Mouse (Mus musculus): ENCODE measurements around the gene Uba6.

Uba6 gene

DNA sequence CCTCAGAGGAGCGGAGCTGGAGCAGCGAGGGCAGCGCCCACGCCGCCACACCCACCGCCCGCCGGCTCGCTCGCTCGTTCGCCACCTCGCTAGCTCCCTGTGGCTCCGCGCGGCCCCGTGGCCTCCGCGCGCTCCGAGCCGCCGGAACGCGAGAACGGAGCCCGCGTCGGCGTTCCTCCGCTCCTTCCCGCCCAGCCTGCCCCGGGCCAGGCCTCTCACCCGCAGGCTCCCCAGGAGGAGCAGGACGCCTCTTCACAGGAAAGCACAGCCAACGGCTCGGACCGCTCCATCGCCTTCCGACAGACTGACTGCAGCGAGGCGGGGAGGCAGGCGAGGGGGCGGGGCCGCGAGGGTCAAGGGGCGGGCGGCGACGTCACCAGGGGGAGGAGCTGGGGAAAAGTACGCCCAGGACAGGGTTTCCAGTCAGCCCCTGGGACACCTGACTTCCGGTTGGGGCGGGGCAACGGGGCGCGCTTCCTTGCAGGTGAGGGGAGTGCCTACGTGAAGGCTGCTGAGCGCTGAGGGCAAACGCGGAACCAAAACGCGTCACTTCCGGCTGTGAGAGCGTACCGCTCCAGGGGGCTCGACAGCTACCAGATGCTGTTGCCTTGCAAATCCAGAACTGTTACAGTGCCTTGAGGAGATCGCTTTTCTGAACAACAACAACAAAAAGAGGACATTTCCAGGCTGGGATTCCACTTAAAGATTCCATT lies at the start of gene Uba6:
Gene Uba6 (minus strand): TSS at position 355 of the 713 bp plus-strand sequence.
- DNase-seq (ENCODE audit: low spot score): peak; percentile 99

DNA sequence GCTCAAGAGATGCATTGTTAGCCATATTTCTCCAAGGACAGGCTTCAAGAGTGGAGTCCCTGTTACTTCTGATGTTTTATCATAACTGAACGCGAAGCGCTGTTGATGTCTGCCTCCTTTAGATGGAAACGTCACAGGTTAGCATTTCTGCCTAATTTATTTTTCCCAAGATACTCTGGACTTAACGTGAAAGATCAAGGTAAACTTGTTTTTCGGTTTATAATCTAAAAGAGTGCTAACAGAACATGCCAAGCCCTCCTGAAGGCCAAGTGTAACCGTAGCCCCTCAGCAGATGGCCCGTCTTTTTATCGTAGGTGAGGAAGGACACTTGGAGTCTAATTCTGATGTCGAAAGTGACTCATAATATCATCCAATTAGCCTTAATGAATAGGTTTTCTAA lies 25.2 kb upstream of the Uba6 start, which contains the start of gene Gnrhr:
Gene Gnrhr (minus strand): TSS at position 101 of the 400 bp plus-strand sequence.
- DNase-seq (ENCODE audit: low spot score): no peak

DNA sequence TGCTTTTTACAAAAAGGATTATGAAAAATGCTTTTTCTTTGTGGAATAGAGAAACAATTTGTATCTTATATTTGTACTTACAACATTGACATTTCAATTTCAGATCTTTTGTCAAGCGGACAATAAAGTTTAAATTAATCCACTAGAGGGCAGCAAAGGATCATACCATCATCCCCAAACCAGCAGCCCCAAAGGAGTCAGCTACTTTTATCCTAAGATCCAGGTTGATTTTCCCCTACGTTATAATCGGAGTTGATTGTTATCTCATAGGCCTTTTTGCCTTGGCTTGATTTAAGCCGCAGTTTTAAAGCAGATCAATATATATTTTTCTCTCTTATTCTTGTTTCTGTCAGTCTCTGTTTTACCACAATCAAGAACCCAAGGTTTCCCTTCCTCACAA lies 18.8 kb upstream of the Uba6 start:
- peak; percentile 61 for DNase-seq (ENCODE audit: low spot score)

DNA sequence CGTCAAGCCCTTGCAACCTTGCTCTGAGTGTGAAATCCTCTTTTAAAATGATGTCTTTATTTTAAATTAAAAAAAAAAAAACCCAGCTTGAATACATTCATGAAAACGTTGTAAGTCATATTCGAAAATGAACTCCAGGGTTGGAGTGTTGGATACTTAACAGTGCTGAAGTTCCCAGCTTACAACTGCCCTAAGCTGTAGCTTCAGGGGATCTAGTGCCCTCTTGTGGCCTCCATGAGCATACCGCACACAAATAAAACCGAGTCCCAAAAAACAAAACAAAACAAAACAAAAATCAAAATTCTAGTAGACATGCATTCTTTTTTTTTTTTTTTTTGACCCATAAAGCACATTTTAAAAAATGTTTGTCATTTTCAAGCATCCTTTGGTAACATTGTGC lies 18.2 kb upstream of the Uba6 start:
- peak; percentile 68 for DNase-seq (ENCODE audit: low spot score)

DNA sequence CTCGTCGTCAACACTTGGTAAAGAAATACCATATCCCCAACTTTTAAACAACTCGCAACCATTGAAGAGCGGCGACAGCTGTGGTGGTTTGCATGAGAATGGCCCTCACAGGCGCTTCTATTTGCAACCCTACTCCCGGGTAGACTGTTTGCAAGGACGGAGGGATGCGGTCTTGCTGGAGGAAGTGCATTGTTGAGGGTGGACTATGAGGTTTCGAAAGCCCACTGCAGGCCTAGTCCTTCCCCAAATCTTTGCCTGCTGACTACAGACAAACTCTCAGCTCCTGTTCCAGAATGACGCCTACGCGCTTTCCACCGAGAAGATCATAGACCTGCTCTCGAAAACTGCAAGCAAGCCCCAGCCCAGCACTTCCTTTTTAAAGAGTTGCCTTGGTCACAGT lies 17.7 kb upstream of the Uba6 start:
- no peak for DNase-seq (ENCODE audit: low spot score)

DNA sequence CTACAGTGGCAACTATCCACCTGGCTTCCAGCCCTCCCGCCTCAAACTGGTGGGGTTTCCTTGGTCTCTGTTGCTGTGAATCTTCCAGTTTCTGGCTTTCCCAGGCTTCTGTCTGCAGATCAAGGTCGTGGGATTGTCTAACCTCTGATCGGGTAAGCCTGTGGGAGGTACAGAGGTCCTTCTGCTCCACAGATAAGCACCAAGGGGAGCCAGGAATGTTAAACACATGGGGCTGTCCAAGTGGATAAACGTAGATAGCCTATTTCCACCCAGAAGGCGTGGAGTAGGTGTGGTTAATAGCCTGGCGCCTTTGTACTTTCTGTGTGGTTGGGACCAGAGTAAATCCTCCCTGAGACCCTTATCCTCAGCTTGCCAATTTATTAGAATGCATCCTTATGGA lies 14.8 kb upstream of the Uba6 start:
- no peak for DNase-seq (ENCODE audit: low spot score)

DNA sequence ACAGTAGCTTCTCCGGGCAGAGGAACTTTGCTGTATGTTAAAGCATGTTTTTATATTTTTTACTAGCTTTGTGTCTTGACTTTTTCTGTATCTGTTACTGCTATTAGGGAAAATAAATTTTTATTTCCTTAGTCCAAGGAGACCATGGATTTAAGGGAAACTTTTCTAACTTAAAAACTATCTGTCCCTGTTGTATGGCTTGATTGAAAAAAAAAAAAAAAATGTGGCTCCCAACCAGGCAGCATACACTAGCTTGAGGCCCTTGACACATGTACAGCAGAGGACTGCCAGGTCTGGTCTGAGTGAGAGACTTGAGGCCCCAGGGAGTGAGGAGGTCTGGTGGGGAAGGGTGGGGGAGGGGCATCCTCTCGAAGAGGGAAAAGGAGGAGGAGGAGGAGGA lies 1.2 kb upstream of the Uba6 start:
- no peak for DNase-seq (ENCODE audit: low spot score)

DNA sequence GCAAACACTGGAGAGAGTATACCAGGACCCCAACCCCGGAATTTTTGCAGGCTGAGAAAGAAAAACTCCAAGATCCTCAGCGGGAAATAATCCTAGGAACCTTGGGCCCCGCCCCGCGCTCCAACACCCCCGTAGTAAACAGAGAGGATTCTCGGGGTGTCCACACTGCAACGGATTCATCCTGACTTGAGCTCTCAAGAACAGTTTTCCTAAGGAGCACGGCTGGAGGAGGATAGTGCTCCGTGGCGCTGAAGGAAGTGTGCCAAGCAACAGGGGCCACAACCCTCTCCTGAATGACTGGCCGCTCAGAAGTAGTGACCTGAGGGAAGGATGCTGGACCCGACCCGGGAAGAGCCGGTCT lies 535 bp downstream of the Uba6 start:
- DNase-seq (ENCODE audit: low spot score): no peak

DNA sequence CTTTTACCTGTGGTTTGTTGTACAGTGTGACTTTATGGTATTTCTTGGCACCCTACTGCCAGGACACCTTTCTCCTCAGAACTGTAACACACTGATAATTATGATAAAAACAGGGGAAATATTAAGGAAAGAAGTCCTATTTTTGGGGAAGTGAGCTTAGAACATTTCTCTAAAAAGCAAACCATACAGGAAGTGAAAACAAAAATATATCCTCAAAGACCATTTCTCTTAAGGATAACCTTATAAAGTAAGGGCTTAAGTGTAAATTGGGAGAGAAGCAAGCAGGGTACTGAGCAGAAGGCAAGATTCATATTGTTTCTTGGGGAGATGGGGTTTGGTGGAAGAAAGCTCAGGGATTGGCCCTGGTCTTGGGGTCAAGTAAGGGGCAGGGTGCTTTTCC lies 42.8 kb downstream of the Uba6 start:
- DNase-seq (ENCODE audit: low spot score): no peak

DNA sequence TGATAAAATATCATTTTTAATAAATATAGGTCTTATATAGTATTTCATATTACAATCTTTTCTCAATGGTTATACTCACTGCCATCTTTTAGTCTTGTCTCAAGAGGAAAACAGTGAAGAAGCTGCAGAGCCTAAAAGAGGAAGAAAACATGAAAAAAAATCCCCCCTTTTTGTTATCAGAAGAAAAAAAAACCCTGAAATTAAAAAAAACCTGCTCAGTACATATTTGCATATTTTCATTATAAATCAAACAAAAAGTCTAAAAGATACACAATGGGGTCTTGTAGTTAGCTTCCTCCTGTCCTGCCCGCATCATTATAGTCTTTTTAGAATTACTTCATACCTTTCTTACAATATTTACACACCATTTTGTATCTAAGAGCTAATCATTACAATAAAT lies 43.9 kb downstream of the Uba6 start:
- DNase-seq (ENCODE audit: low spot score): no peak

DNA sequence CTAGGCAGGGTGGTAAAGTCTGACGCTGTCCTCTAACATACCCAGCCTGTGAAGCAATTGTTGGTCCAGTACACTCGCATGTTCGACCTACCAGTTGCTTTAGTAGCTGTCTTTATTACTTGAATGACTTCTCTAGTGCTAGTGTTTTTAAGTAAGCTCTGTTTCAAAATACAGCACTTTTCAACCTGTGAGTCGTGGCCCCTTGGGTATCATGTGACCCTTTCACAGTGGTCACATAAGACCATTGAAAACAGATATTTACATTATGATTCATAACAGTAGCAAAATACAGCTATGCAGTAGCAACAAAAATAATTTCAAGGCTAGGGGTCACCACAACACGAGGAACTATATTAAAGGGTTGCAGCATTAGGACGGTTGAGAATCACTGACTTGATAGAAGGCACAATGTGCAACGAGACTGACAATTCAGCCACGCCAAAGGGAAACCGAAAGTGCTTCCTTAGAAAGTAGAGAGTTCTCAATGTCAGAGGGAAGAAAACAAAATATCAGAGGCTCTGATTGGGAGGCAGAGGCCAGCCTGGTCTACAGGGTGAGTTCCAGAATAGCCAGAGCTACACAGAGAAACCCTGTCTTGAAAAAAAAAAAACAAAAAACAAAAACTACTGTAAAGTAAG lies 54.0 kb downstream of the Uba6 start:
- no peak for DNase-seq (ENCODE audit: low spot score)

DNA sequence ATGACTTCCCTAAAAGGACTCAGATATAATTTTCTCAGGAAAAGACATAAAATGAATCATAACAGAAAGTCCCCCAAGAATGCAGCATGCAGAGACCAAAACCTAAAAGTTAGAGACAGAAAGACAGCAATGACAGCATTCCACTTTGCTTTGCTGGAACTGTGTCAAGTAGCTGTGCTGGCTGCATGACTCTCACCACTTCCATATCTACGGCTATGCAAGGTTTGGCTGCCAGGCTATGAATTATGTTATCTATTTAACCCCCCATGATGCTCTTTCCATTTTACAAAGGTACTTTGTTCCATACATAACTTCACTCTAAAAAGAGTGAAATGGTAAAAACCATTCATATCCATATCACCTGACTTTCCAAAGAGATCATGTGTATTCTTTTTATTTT lies 58.6 kb downstream of the Uba6 start:
- no peak for DNase-seq (ENCODE audit: low spot score)

DNA sequence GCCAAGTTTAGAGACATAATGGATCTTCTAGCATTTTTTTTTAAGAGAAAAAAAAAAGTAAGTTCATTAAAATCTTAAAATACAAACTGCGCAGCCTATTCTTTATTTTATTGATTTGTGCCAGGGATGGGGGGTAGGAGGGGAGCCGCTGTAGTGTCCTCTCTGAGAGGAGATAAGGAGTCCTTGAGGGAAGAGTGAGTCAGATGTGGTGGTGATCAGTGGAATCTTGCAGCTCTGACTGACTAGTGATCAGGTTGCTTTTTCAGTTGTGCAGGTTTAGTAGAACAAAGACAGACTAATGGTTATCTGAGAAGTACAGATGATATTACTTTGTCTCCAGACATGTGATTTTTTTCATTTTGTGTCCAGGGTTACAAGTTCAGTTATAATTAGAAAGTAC lies 59.6 kb downstream of the Uba6 start:
- DNase-seq (ENCODE audit: low spot score): no peak

DNA sequence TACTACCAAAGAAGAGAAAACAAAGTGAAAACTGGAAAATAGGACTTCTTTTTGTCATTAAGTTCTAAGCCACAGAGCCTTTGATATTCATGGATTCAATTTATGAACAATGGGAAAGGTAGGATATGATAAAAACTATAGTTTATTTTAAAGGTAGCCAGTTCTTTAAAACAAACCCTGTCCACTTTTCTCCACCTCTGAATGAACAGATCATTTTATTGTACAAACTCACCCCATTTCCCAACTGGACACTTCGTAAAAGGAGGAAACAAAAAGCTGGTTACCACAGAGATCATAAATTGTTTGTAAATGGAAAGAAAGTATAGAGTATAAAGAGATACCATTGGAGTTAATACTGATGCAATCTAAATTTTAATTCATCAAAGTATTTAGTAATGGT lies 61.5 kb downstream of the Uba6 start:
- no peak for DNase-seq (ENCODE audit: low spot score)

DNA sequence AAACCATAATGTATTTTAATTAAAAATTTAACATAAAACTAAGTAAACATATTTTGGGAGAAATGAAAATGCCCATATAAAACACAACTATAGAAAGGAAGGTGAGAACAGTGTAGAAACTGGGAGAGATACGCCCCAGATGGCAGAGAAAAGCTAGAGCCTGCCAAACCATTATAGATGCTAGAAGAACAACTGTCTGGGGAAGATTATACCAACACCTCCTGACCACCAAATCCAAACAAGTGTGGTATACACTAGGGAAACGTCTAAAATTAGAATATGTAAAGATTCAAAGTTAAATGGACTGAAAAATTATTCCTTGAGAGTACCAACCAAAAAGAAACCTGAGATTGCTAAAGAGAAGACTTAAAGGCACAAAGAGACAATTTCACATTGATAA lies 66.0 kb downstream of the Uba6 start:
- DNase-seq (ENCODE audit: low spot score): no peak

DNA sequence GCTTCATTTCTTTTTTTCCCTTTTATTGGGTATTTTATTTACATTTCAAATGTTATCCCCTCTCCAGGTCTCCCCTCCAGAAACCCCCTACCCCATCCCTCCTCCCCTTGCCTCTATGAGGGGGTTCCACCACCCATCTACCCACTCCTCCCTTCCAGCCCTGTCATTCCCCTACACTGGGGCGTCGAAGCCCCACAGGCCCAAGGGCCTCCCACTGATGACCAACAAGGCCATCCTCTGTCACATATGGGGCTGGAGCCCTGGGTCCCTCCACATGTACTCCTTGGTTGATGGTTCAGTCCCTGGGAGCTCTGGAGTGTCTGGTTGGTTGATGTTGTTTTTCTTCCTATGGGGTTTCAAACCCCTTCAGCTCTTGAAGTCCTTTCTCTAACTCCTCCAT lies 70.4 kb downstream of the Uba6 start:
- DNase-seq (ENCODE audit: low spot score): no peak

DNA sequence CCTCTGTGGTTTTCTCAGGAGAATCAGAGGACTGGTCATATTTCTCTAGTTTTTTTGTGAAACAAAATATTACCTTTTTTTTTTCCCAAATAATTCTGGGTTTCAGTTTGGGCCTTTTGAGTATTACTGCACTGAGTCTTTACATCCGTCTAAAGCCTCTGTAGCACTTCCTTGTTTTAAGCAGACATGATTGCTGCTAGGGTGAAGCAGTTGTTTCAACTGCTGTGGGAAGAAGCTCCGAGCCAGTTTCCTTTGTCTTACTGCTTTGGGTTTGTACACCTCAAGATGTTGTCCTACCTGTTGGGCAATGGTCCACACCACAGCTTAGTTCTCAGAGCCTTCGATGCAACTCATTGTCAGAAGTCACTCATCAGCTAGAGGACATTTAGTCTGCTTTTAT lies 72.0 kb downstream of the Uba6 start:
- no peak for DNase-seq (ENCODE audit: low spot score)

DNA sequence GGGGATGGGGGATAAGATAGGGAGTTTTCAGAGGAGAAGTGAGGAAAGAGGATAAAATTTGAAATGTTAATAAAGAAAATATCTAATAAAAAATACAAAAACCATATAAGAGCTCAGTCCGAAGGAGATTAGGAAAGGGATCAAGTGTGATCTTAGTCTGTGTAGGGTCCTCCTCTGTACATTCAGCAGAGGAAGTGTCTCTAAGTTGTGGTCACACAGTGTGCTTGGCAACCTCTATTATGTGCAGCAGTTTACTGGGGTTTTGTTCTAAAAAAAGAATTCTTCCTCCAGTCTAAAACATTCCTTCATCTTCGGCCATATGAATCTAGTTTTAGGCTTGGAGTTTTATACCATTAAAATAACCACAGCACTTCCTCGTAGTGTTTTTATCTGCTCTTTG lies 73.6 kb downstream of the Uba6 start:
- no peak for DNase-seq (ENCODE audit: low spot score)

DNA sequence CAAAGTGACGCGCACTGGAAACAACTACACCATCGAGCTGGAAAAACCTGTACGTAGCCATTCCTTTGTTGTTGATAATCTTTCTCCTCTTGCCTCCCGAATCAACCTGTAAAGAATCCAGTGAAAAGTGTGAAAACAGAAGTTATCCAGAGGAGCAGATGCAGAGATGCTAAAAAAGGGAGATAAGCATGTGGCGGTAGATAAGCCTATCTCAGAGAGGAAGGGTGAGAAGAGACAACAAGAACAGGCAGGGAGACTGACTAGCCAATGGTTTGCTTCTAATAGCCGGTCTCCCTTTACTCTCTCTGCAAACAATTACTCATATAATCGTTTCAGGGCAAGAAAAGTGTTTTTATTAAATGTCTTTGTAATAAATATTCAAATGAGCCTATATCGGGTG lies 77.8 kb downstream of the Uba6 start:
- DNase-seq (ENCODE audit: low spot score): no peak

DNA sequence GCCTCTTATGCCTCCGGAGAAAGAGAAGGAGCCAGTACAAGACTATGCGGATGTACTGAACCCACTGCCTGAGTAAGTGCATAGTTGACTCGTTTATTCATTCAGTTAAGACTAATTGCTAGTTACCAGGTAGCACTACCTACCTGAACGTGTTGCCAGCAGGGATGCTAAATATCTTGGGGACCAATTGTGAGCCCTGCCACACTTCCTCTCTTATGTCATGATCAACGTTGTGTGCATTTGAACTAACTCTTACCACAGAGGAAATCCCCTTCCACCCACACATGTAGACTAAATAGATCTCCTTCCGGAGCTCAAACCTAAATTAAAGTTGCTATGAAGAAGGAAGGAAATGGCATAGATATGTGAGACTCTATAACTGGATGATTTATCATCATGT lies 85.9 kb downstream of the Uba6 start:
- DNase-seq (ENCODE audit: low spot score): no peak

DNA sequence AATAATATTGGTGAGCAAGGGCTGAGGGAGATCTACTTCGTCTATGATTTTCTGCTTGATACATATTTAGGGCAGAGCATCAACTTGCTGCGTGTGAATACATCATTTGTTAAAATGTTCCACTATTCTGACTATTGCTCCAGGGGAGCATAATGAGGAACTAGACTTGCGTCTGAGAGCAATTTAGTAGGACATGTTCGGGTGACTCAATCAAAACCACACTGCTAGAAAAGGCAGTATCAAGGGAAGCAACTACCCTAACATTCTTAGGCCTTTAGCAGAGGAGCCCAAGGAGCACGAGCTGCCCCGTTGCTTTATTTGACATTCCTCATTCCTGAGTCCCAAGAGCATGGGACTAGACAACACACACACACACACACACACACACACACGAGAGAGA lies 87.6 kb downstream of the Uba6 start:
- no peak for DNase-seq (ENCODE audit: low spot score)

DNA sequence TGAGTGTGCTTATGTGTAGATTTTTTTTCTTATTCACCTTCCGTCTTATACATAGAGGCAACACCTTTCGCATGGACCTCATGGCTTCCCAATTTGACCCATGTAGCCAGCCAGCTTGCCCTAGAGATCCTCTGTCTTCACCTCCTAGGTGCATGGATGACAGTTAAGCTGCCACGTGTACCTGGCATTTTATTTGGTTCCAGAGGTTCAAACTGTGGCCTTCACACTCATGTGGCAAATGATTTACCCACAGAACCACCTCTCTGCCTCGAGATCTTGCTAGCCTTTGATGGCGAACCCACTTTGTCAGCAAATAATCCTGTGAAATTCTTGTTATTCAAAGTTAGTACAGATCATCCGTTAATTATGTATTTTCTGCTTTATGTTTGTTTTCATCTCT lies 88.6 kb downstream of the Uba6 start:
- DNase-seq (ENCODE audit: low spot score): no peak

DNA sequence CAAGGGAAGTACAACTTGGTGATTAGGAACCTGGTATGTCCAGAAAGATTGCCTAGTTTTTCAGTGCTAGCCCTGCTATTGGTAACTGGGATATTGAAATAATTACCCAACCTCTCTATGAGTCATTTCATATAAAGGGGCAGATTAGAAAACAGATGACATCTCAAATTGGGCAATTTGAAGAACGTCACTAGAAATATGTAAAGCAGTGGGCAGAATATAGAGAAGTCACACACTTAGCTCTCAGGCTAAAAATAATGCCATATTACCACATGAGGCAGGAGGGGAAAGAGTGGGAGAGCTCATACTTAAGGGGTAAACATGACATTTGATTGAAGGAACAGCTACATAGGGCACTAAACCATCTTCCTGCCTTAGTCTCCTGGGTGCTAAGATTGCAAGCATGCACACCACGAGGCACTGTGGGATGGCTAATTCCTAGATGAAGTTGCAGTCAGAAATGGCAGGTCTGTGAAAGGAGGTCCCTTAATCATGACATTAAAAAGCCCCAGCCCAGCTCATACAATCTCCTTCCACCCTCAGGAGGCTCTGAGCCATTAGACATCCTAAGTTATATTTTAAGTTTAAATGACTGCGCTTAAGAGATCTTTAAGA lies 93.8 kb downstream of the Uba6 start:
- no peak for DNase-seq (ENCODE audit: low spot score)
